Mouse (Mus musculus) neural tube, embryonic 12.5 days (tissue): ENCODE data around the gene Rpl7a. TPM values are rescaled to one million over a fixed set of nuclear protein-coding genes. Genes with fewer than 3 reads are reported as not detected.
"Not testable (repeated sequence)": the region's sequence is repeated elsewhere in the genome, so short reads cannot be mapped to it uniquely, and the experiment has no call there.

Experiments used
- ATAC-seq: fragments of 200-750 bp; cut with Nextera tagmentation; 2 replicates; pipeline ENCODE4 v1.8.0; 2017; ENCODE audit warnings: low read depth, mild to moderate bottlenecking, moderate TSS enrichment, moderate library complexity; ENCODE audit not compliant: low FRiP score
- H3K27ac ChIP-seq: fragments of 300-500 bp; sonication (generic); 2 replicates; pipeline ENCODE4 v1.5.1; 2016
- H3K27me3 ChIP-seq: fragments of 300-500 bp; sonication (generic); replicated peaks from 2 replicates; pipeline ENCODE4 v1.6.1; 2016; ENCODE audit warnings: mild to moderate bottlenecking
- H3K36me3 ChIP-seq: fragments of 300-500 bp; sonication (generic); 2 replicates; pipeline ENCODE4 v1.6.1; 2016; ENCODE audit warnings: mild to moderate bottlenecking
- H3K4me1 ChIP-seq: fragments of 300-500 bp; sonication (generic); 2 replicates; pipeline ENCODE4 v1.6.1; 2016
- H3K4me2 ChIP-seq: fragments of 300-500 bp; sonication (generic); replicated peaks from 2 replicates; pipeline ENCODE4 v1.6.1; 2016; ENCODE audit warnings: mild to moderate bottlenecking
- H3K4me3 ChIP-seq: fragments of 300-500 bp; sonication (generic); 2 replicates; pipeline ENCODE4 v1.5.1; 2016
- H3K9ac ChIP-seq: fragments of 300-500 bp; sonication (generic); 2 replicates; pipeline ENCODE4 v1.6.1; 2016; ENCODE audit warnings: mild to moderate bottlenecking
- H3K9me3 ChIP-seq: fragments of 300-500 bp; sonication (generic); 2 replicates; pipeline ENCODE4 v1.6.1; 2016; ENCODE audit warnings: mild to moderate bottlenecking
- WGBS: fragments of 180-500 bp; shearing (Covaris S2); methylation state at CpG from one replicate; pipeline ENCODE4 v1.1.7; 2016; 5-methylcytosine and 5-hydroxymethylcytosine counted together
- polyA plus RNA-seq: library from polyadenylated mRNA; unstranded; fragments of >200 nt; fragmentation: Nextera tagmentation; extraction: Ambion mirVana; gene quantifications from 2 replicates; pipeline ENCODE4 v1.2.1, GENCODE M21; 2016

Gene Rpl7a
- 467 and 486 TPM in 2 replicates for polyA plus RNA-seq

DNA sequence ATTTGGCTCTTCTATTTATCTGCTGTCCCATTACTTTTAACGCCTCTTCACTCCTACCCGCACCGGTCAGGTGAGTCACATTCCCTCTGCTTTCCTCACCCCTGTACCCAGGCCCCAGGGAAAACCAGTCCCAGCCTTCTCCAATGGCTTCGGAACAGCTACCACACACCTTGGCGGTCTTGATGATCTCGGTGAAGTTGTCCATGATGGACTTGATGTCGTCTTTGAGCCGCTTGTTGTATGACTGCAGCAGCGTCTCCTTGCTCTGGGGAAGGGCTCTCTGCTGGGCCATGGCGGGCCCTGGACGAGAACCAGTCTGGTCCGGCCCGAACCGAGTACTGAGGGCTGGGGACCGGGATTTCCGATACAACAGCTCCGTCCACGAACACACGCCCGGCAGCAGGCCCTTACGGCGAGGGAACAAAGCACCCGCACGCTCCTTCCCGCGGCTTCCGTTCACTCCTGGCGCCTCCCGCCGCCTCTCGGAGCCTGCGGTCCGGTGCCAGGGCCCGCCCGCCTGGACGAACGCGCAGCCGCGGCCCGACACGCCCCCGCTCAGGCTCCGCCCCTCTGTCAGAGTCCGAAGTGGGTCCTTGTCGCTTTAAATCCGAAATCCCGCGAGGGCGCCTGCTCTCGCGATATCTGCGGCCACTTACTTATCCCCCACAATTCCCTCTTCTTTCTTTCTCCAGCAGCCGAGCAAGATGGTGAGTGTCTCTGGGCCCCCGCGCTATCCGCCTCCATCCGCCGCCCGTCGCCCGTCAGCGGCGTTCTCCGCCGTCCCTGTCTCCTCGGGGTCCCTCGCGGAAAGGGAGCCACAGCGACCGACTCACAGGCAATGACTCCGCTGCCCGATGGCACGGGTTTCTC is at the start of gene Rpl7a, which contains the start of gene Med22:
Gene Rpl7a, plus strand, starts transcription at position 641 of the 870 bp plus-strand sequence.
Gene Med22, minus strand, starts transcription at position 554 of the 870 bp plus-strand sequence.
- peak; percentile 89 for ATAC-seq
- Histone ChIP-seq H3K4me2 (peak within 1 kb of the TSS; percentile 93), H3K27me3 (no peaks in the 10 kb centered on the region), H3K9me3 (no peaks in the 10 kb centered on the region), H3K4me3 (peak within 1 kb of the TSS; percentile 76), H3K36me3 (peaks cover 59% of the 10 kb centered on the region), H3K9ac (peak within 1 kb of the TSS; percentile 96), H3K27ac (peak within 1 kb of the TSS; percentile 90), H3K4me1 (peaks cover 46% of the 10 kb centered on the region)
- 0% methylated on average over 74 of the region's 74 CpGs for WGBS

DNA sequence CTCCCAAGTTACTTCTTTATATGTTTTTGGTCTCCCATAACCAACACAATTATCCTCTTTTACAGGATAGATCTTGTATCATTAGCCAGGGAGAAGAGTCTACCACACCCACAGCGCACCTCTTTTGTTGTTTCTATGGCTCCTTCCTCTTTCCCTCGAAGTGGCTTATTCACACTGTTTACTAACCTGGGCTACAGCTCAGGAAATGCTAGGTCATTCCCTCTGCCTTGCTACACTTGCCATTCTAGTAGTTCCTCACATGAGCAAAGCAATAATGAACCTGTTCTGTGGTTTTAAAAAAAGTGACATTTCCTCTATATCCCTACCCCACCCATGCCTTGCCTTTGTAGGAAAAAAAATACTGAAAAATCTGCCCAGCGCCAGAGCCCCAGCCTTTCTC is 47.7 kb upstream of the Rpl7a start:
- no peak overlapping the region for H3K27ac ChIP-seq
- H3K36me3 ChIP-seq: no peaks in the 10 kb centered on the region
- no peak overlapping the region for H3K9ac ChIP-seq
- no peak for ATAC-seq
- H3K9me3 ChIP-seq: no peaks in the 10 kb centered on the region
- 83% methylated on average over 3 of the region's 3 CpGs for WGBS
- no peak overlapping the region for H3K4me3 ChIP-seq
- no peaks in the 10 kb centered on the region for H3K27me3 ChIP-seq
- no peak overlapping the region for H3K4me2 ChIP-seq
- H3K4me1 ChIP-seq: no peaks in the 10 kb centered on the region

DNA sequence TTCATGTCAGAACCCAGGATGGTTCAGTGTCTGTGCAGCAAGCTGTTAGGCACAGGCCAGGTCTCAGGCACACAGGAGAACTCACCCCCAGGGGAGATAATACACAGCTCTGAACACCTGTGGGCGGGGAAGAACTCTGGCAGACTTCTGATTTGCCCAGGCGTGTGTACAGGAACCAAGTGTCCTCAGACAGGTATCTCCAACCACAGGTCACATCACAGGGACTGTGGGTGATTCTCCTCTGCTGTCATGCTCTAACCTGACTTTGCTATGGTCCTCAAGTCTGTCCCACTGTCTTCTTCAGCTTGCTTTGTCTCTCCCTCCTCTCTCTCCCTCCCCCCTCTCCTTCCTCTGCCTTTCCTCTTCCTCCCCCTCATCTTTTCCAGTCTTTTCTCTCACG is 45.7 kb upstream of the Rpl7a start, which contains the start of gene Abo:
Gene Abo, minus strand, starts transcription at position 101 of the 400 bp plus-strand sequence.
- Histone ChIP-seq H3K4me3 (no peak within 1 kb of the TSS), H3K4me2 (no peak within 1 kb of the TSS), H3K27me3 (no peaks in the 10 kb centered on the region), H3K9ac (no peak within 1 kb of the TSS), H3K4me1 (no peaks in the 10 kb centered on the region), H3K9me3 (no peaks in the 10 kb centered on the region), H3K27ac (no peak within 1 kb of the TSS), H3K36me3 (no peaks in the 10 kb centered on the region)
- WGBS: 82% methylated on average over 3 of the region's 3 CpGs
- no peak for ATAC-seq

DNA sequence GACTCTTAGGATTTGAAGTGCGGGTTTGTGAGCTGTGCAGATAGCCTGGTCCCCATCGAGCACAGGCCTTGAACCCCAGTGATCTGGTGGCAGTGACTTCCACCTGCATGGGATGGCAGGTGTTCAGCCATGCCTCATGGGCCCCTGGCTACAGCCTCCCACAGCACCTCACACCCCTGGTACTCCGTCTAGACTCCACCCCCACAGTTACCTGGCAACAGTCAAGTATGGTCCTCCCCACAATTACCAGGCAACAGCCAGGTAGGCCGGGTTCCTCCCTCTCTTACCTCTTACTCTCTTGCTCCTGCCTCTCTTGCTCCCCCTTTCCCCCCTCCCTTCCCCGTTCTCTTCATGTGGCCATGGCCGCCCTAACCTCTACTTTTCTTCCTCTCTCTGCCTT is 39.9 kb upstream of the Rpl7a start:
- Histone ChIP-seq H3K36me3 (no peaks in the 10 kb centered on the region), H3K4me3 (no peak overlapping the region), H3K4me2 (no peak overlapping the region), H3K4me1 (no peaks in the 10 kb centered on the region), H3K9me3 (no peaks in the 10 kb centered on the region), H3K9ac (no peak overlapping the region), H3K27ac (no peak overlapping the region), H3K27me3 (no peaks in the 10 kb centered on the region)
- 65% methylated on average over 6 of the region's 6 CpGs for WGBS
- no peak for ATAC-seq

DNA sequence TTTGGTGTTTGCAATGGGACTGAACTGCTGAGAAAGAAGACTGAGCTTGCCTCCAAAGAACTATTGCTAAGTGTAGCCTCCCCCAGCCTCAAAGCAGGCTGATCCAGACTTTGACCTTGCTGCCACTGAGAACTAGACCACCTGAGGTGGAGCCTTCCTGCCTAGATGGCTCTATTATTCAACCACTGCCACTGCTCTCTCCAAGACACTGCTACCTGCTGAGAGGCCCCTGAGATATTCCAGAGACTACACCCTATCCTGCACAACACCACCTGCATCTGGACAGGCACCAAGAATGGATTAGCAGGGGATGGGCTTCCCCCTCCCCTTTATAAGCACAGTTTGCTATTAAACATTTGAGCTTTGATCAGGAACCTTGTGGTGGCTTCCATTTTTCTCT is 32.0 kb upstream of the Rpl7a start:
- no peak for ATAC-seq
- Histone ChIP-seq H3K9ac (no peak overlapping the region), H3K4me1 (no peaks in the 10 kb centered on the region), H3K27me3 (no peaks in the 10 kb centered on the region), H3K36me3 (no peaks in the 10 kb centered on the region), H3K9me3 (peaks cover 9% of the 10 kb centered on the region; the same call in 1 of the 2 replicates), H3K4me3 (no peak overlapping the region), H3K4me2 (no peak overlapping the region), H3K27ac (no peak overlapping the region)

DNA sequence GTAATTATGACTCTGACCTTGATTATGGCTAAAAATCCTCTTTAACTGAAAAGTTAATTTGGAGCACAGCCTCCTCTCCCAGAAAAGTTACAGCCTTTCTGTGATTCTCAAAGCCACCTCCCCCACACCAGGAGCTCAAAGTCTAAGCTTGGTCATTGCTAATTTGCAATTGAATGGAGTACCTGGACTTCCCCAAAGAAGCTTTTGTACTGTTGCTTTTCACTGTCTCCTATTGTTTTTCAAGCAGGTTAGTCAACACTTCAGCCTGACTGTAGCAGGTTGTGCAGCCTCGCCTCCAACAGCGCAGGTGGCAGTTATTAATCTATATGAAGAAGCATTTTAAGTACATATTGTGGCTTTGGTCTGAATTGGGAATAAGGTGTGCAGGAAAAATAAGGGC is 25.0 kb upstream of the Rpl7a start:
- not testable (repeated sequence) for H3K4me1 ChIP-seq, H3K4me3 ChIP-seq, H3K9me3 ChIP-seq, H3K9ac ChIP-seq, H3K4me2 ChIP-seq, H3K27me3 ChIP-seq, H3K27ac ChIP-seq, ATAC-seq
- peaks cover 29% of the 10 kb centered on the region for H3K36me3 ChIP-seq
- 85% methylated on average over 2 of the region's 2 CpGs for WGBS

DNA sequence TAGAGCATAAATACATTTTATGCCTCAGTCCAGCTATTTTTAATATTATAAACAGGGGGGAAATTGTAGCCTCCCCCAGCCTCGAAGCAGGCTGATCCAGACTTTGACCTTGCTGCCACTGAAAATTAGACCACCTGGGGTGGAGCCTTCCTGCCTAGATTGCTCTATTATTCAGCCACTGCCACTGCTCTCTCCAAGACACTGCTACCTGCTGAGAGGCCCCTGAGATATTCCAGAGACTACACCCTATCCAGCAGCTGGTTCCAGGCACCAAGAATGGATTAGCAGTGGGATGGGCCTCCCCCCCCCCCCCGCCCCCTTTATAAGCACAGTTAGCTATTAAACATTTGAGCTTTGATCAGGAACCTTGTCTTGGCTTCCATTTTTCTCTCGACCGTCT is 24.4 kb upstream of the Rpl7a start:
- whole genome bisulfite sequencing: 58% methylated on average over 4 of the region's 4 CpGs
- H3K4me1 ChIP-seq, H3K27me3 ChIP-seq, H3K4me2 ChIP-seq, H3K4me3 ChIP-seq, ATAC-seq, H3K27ac ChIP-seq, H3K9me3 ChIP-seq, H3K9ac ChIP-seq: not testable (repeated sequence)
- peaks cover 35% of the 10 kb centered on the region for H3K36me3 ChIP-seq

DNA sequence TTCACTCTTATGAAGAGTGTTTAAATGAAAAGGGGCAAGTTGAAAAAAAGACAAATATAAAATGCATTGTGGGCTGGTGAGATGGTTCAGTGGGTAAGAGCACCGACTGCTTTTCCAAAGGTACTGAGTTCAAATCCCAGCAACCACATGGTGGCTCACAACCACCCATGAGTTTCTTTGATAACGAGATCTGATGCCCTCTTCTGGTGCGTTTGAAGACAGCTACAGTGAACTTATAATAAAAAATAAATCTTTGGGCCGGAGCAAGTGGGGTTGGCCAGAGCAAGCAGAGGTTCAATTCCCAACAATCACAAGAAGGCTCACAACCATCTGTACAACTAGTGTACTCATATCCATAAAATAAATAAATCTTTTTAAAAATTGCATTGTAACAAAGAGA is 14.7 kb upstream of the Rpl7a start:
- WGBS: 91% methylated on average over 4 of the region's 4 CpGs
- Histone ChIP-seq H3K4me3 (no peak overlapping the region), H3K36me3 (peaks cover 82% of the 10 kb centered on the region)

DNA sequence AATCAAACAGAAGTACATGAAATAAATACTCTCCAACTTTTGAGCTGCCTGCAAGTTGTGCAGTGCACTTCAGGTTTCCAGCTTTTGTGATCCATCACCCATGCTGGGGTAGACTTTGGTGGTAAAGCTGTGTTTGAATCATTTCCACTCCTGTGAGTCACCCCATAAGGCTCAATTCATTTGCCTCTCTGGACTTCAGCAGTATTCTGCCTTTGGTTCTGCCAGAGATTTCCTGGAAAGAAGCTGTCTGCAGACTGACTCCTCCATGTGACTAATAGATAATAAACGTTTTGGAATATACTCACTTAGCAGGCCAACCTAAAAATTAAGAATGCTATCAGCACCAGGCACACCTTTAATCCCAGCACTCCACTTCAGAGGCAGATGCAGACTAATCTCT is 9.8 kb upstream of the Rpl7a start:
- Histone ChIP-seq H3K36me3 (peaks cover 49% of the 10 kb centered on the region), H3K27ac (no peak overlapping the region), H3K4me1 (peaks cover 20% of the 10 kb centered on the region), H3K4me3 (no peak overlapping the region), H3K9ac (no peak overlapping the region), H3K27me3 (no peaks in the 10 kb centered on the region), H3K4me2 (no peak overlapping the region), H3K9me3 (no peaks in the 10 kb centered on the region)
- 81% methylated on average over 1 of the region's 1 CpGs for WGBS
- ATAC-seq: no peak

More for the DNA sequence above, 14.7 kb upstream of the Rpl7a start:
- H3K9ac ChIP-seq: no peak overlapping the region
- no peak overlapping the region for H3K27ac ChIP-seq
- no peak for ATAC-seq
- no peaks in the 10 kb centered on the region for H3K27me3 ChIP-seq
- no peaks in the 10 kb centered on the region for H3K9me3 ChIP-seq
- H3K4me2 ChIP-seq: no peak overlapping the region
- no peaks in the 10 kb centered on the region for H3K4me1 ChIP-seq

DNA sequence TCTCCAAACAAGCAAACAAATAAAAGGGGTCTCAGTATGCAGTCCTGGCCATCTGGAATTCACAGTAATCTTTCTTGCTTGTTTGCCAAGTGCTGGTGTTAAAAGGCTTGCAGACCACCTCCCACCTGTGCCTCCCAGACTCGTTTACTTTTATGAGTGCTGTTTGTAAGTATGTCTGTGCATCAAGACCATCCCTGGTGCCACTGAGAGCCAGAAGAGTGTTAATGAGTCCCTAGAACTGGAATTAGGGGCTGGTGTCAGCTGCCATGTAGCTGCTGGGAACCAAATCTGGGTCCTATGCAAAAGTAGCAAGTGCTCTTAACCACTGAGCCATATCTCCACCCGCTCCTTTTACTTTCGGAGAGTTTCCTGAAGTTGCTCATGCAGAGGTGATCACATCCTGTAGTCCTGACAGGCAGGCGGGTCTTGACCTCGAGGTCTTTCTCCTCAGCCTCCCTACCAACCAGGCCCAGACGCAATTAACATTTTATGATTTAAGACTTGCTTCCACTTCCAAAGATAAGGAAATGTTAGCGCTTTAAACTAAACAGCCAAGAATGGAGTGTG is 8.6 kb upstream of the Rpl7a start:
- H3K27me3 ChIP-seq: no peaks in the 10 kb centered on the region
- peak overlapping the region; percentile 59 for H3K4me3 ChIP-seq
- peaks cover 20% of the 10 kb centered on the region for H3K4me1 ChIP-seq
- no peaks in the 10 kb centered on the region for H3K9me3 ChIP-seq
- H3K36me3 ChIP-seq: peaks cover 49% of the 10 kb centered on the region
- no peak overlapping the region for H3K27ac ChIP-seq
- 13% methylated on average over 7 of the region's 7 CpGs for WGBS
- ATAC-seq: no peak
- H3K4me2 ChIP-seq: peak overlapping the region; percentile 63
- H3K9ac ChIP-seq: peak overlapping the region; percentile 60

DNA sequence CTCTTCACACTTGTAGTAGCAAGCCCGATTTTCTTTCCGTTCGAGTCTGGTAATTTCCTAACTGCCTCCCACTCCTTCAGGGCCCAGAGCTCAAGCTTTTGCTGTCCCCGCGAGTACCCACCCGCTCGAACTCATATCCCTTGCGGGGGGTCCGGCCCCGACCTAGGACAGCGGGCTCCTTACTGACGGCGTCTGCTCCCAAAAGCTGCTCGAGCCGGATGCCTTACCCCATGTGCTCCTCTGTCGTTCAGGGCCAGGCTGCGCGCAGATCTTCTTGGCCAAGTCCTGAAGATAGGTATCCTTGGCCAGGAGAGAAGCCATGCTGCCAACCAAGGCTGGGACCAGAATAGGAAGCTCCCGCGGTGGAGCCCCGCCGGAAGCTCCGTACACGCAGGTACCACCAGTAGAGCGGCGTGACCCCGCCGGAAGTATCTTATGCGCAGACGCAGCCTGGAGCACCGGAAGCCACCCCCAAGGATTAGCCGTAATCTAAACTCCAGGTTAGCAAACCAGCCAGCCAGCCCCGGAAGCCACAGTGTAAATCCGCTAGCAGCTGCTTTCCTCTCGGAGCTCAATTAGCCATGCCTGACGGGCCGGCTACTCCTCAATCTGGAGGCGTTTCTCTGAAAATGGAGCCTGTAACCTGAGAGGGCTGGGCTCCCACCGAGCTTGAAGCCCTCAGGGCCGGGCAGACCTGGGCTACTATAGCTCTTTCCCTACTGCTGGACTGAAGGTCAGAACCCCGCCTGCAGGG is 7.9 kb upstream of the Rpl7a start, which contains the start of gene Surf6:
Gene Surf6, minus strand, starts transcription at position 413 of the 754 bp plus-strand sequence.
- under 1% methylated on average over 41 of the region's 41 CpGs for WGBS
- Histone ChIP-seq H3K27me3 (no peaks in the 10 kb centered on the region), H3K9me3 (no peaks in the 10 kb centered on the region), H3K36me3 (peaks cover 48% of the 10 kb centered on the region), H3K27ac (peak within 1 kb of the TSS; percentile 65), H3K9ac (peak within 1 kb of the TSS; percentile 60), H3K4me1 (peaks cover 22% of the 10 kb centered on the region), H3K4me2 (peak within 1 kb of the TSS; percentile 63), H3K4me3 (peak within 1 kb of the TSS; percentile 59)
- ATAC-seq: peak; percentile 94

DNA sequence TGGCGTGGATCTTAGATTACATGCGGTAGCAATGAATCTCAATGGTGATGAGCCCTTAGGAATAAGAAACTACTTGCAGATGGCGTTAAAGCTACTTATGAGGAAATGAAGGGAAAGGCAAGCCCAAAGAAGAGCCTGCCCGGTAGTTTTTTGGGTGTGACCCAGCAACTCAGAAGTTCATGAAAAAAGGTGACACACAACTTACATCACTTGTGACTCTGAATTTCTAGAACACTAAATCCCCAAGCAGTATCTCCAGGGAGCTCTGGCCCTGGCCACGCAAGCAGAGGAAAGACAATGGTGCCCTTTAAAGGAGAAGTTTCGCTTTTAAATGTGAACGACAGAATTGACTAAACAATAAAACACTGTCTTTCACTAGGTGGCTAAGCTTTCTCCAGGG is 7.3 kb upstream of the Rpl7a start:
- H3K36me3 ChIP-seq: peaks cover 45% of the 10 kb centered on the region
- peaks cover 26% of the 10 kb centered on the region for H3K4me1 ChIP-seq
- H3K27ac ChIP-seq: peak overlapping the region; percentile 65
- peak overlapping the region; percentile 63 for H3K4me2 ChIP-seq
- WGBS: 12% methylated on average over 7 of the region's 7 CpGs
- H3K27me3 ChIP-seq: no peaks in the 10 kb centered on the region
- H3K9ac ChIP-seq: peak overlapping the region; percentile 60
- H3K9me3 ChIP-seq: no peaks in the 10 kb centered on the region
- peak overlapping the region; percentile 59 for H3K4me3 ChIP-seq
- ATAC-seq: no peak
